9 mouse cellular contexts compared by ENCODE assay signal in genomic region chr17:5293653-5294584, GRCm38 (mm10).
DNase-seq lines count a peak whose midpoint lies in the region; ATAC-seq and TF ChIP-seq lines count a peak whose summit lies in the region.
"Had no signal": no experiment of that assay in that cellular context is flagged by ENCODE, and none has a peak within 500 bp of the region (broad histone marks: within the 10 kb centered on the region; RNA-seq: fewer than 3 reads in every experiment).

No protein-coding gene starts in this region.

- H3K27ac ChIP-seq in kidney, embryonic 16.5 days (ENCODE audit: low read length) = peak overlapping the region; percentile 87
- H3K27ac ChIP-seq in cortical plate, adult 2 months (ENCODE audit: insufficient read depth, low read length) = 0 out of 2 replicates have a peak overlapping the region, but pooled peaks have one; percentile 47
- no peak overlapping the region for H3K27ac ChIP-seq in limb, embryonic 10.5 days
- H3K27ac ChIP-seq: heart, embryonic 13.5 days had no signal

- TF ChIP-seq POLR2A in cortical plate, adult 2 months (IDR thresholded peaks at IDR 0.05; ENCODE audit: extremely low read depth, insufficient read depth, low read length) = no peak
- no peak for TF ChIP-seq POLR2A in lung, adult 2 months (IDR thresholded peaks at IDR 0.05; ENCODE audit: borderline replicate concordance, extremely low read depth, low read depth, low read length)

- ATAC-seq in kidney, embryonic 16.5 days (ENCODE audit: low FRiP score, low TSS enrichment) = 0 out of 2 replicates have a peak, but pooled peaks have one; percentile 7
- ATAC-seq in megakaryocyte, adult 5-6 weeks (ENCODE audit: poor library complexity, severe bottlenecking) = peak; percentile 83

- TF ChIP-seq CTCF in cortical plate, adult 2 months (IDR thresholded peaks at IDR 0.05; ENCODE audit: extremely low read depth, insufficient read depth, low read length) = no peak
- no peak for TF ChIP-seq CTCF in lung, adult 2 months (IDR thresholded peaks at IDR 0.05; ENCODE audit: insufficient read depth, low read length)

- H3K4me2 ChIP-seq in kidney, embryonic 16.5 days (replicated peaks; ENCODE audit: low read depth, low read length) = no peak overlapping the region
- H3K4me2 ChIP-seq: heart, embryonic 13.5 days had no signal

- WGBS in kidney, embryonic 16.5 days = 68% methylated on average over 9 of the region's 9 CpGs
- WGBS in limb, embryonic 10.5 days = 90% methylated on average over 9 of the region's 9 CpGs
- 55% methylated on average over 9 of the region's 9 CpGs for WGBS in lung, adult 2 months

- peaks cover 15% of the 10 kb centered on the region; the same call in 1 of the 2 replicates for H3K36me3 ChIP-seq in kidney, embryonic 16.5 days (ENCODE audit: insufficient read depth, low read length)
- peaks cover 52% of the 10 kb centered on the region for H3K36me3 ChIP-seq in limb, embryonic 10.5 days

- no peak for DNase-seq in kidney, postnatal 10 days
- peak; percentile 44 for DNase-seq in adipocyte (ENCODE audit: low spot score)
- no peak for DNase-seq in limb, embryonic 10.5 days (ENCODE audit: low spot score)
- DNase-seq in thymus, adult 18-20 months = no peak
- no peak for DNase-seq in lung, adult 2 months

- H3K9ac ChIP-seq in kidney, embryonic 16.5 days (replicated peaks; ENCODE audit: low read length) = no peak overlapping the region
- H3K9ac ChIP-seq: heart, embryonic 13.5 days had no signal

- peaks cover 25% of the 10 kb centered on the region for H3K4me1 ChIP-seq in kidney, embryonic 16.5 days (ENCODE audit: insufficient read depth, low read length)
- H3K4me1 ChIP-seq in cortical plate, adult 2 months (ENCODE audit: control insufficient read depth, insufficient read depth, low read length) = peaks cover 14% of the 10 kb centered on the region
- H3K4me1 ChIP-seq in limb, embryonic 10.5 days = peaks cover 3% of the 10 kb centered on the region; the same call in 1 of the 2 replicates
- peaks cover 4% of the 10 kb centered on the region for H3K4me1 ChIP-seq in lung, adult 2 months (ENCODE audit: control insufficient read depth, insufficient read depth, low read length)

- no peaks in the 10 kb centered on the region for H3K9me3 ChIP-seq in kidney, embryonic 16.5 days (ENCODE audit: low read length)
- H3K9me3 ChIP-seq in limb, embryonic 10.5 days (replicated peaks) = no peaks in the 10 kb centered on the region
- H3K9me3 ChIP-seq: heart, embryonic 13.5 days had no signal

- no peaks in the 10 kb centered on the region for H3K27me3 ChIP-seq in kidney, embryonic 16.5 days (ENCODE audit: insufficient read depth, low read length)
- no peaks in the 10 kb centered on the region for H3K27me3 ChIP-seq in limb, embryonic 10.5 days (ENCODE audit: low read depth, poor library complexity, severe bottlenecking)
- H3K27me3 ChIP-seq: heart, embryonic 13.5 days had no signal

- H3K4me3 ChIP-seq in kidney, embryonic 16.5 days (ENCODE audit: low read length) = no peak overlapping the region
- no peak overlapping the region for H3K4me3 ChIP-seq in cortical plate, adult 2 months (ENCODE audit: insufficient read depth, low read length)
- no peak overlapping the region for H3K4me3 ChIP-seq in limb, embryonic 10.5 days
- H3K4me3 ChIP-seq in lung, adult 2 months (replicated peaks; ENCODE audit: extremely low read depth, low read depth, low read length) = no peak overlapping the region
- H3K4me3 ChIP-seq: heart, embryonic 13.5 days had no signal
